In the genomic region with DNA sequence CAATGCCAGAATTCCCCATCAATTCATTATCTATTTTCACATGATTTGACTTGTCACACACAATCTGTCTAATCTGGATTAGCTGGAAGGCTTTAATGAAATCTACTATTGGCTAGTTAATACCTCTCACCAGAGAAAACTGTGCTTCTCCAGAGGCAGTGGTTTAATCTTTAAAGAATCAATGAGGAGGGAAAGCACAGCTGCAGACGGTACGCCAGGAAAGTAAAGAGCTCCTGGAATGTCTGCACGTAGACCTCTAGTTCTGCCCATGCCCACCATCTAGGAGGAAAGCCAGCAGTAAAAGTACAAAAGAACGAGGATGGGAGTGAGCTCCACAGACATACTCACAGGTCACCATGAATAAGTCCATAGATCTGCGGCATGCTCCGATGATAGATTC, we compare ENCODE assay signal across 18 mouse cellular contexts.
"Had no signal": no experiment of that assay in that cellular context is flagged by ENCODE, and none has a peak within 500 bp of the region (broad histone marks: within the 10 kb centered on the region; RNA-seq: fewer than 3 reads in every experiment).

No protein-coding gene starts in this region.

- H3K4me2 ChIP-seq: intestine, embryonic 15.5 days; liver, embryonic 13.5 days; lung, embryonic 14.5 days; midbrain, embryonic 12.5 days; midbrain, embryonic 15.5 days; neural tube, embryonic 12.5 days; neural tube, embryonic 15.5 days; stomach, embryonic 15.5 days had no signal

- H3K27ac ChIP-seq: intestine, embryonic 15.5 days; kidney, postnatal 0 days; left cerebral cortex, adult 2 months; liver, embryonic 13.5 days; macrophage; midbrain, embryonic 12.5 days; midbrain, embryonic 15.5 days; neural tube, embryonic 12.5 days; neural tube, embryonic 15.5 days; stomach, embryonic 15.5 days had no signal

- H3K9ac ChIP-seq: intestine, embryonic 15.5 days; liver, embryonic 13.5 days; lung, embryonic 14.5 days; midbrain, embryonic 12.5 days; midbrain, embryonic 15.5 days; neural tube, embryonic 12.5 days; neural tube, embryonic 15.5 days; stomach, embryonic 15.5 days had no signal

- H3K9me3 ChIP-seq: intestine, embryonic 15.5 days; liver, embryonic 13.5 days; midbrain, embryonic 12.5 days; midbrain, embryonic 15.5 days; neural tube, embryonic 12.5 days; neural tube, embryonic 15.5 days; stomach, embryonic 15.5 days had no signal

- ATAC-seq: hindbrain, embryonic 16.5 days; intestine, embryonic 15.5 days; lung, postnatal 0 days; midbrain, embryonic 15.5 days had no signal

- H3K27me3 ChIP-seq: intestine, embryonic 15.5 days; liver, embryonic 13.5 days; midbrain, embryonic 12.5 days; midbrain, embryonic 15.5 days; neural tube, embryonic 12.5 days; neural tube, embryonic 15.5 days; stomach, embryonic 15.5 days had no signal

- H3K4me3 ChIP-seq: intestine, embryonic 15.5 days; left cerebral cortex, adult 2 months; liver, embryonic 13.5 days; midbrain, embryonic 12.5 days; midbrain, embryonic 15.5 days; neural tube, embryonic 12.5 days; neural tube, embryonic 15.5 days; stomach, embryonic 15.5 days had no signal

- H3K36me3 ChIP-seq: intestine, embryonic 15.5 days; liver, embryonic 13.5 days; midbrain, embryonic 12.5 days; midbrain, embryonic 15.5 days; neural tube, embryonic 12.5 days; neural tube, embryonic 15.5 days; stomach, embryonic 15.5 days had no signal

- DNase-seq: layer of hippocampus, postnatal 36 days; liver, embryonic 13.5 days; lung, embryonic 14.5 days; right cerebral cortex, postnatal 25 days; spleen, adult 18-20 months; thymus, adult 18-20 months; thymus, postnatal 36 days had no signal

- H3K4me1 ChIP-seq: intestine, embryonic 15.5 days; liver, embryonic 13.5 days; midbrain, embryonic 12.5 days; midbrain, embryonic 15.5 days; neural tube, embryonic 12.5 days; neural tube, embryonic 15.5 days; stomach, embryonic 15.5 days had no signal
